Mouse (Mus musculus) embryonic facial prominence, embryonic 14.5 days (tissue): ENCODE measurements around the gene Kansl1. TPM values are rescaled to one million over a fixed set of nuclear protein-coding genes. Genes with fewer than 3 reads are reported as not detected.

Experiments
- ATAC-seq: fragments of 200-750 bp; cut with Nextera tagmentation; 2 replicates; pipeline ENCODE4 v1.8.0; 2017; ENCODE audit warnings: low read depth, moderate number of reproducible peaks, moderate TSS enrichment
- DNase-seq: peaks from one replicate; pipeline ENCODE4 v3.0.0-alpha.2; 2015; ENCODE audit warnings: low spot score
- H3K27ac ChIP-seq: fragments of 300-500 bp; sonication (generic); replicated peaks from 2 replicates; pipeline ENCODE4 v1.5.1; 2014; ENCODE audit warnings: low read depth, mild to moderate bottlenecking, low read length, moderate library complexity
- H3K27me3 ChIP-seq: fragments of 300-500 bp; sonication (generic); replicated peaks from 2 replicates; pipeline ENCODE4 v1.6.1; 2014; ENCODE audit warnings: low read length; ENCODE audit not compliant: control insufficient read depth, insufficient read depth
- H3K36me3 ChIP-seq: fragments of 300-500 bp; sonication (generic); 2 replicates; pipeline ENCODE4 v1.6.1; 2014; ENCODE audit warnings: low read length, mixed read lengths; ENCODE audit not compliant: control insufficient read depth, insufficient read depth
- H3K4me1 ChIP-seq: fragments of 300-500 bp; sonication (generic); 2 replicates; pipeline ENCODE4 v1.6.1; 2014; ENCODE audit warnings: antibody characterized with exemption, low read length; ENCODE audit not compliant: control insufficient read depth, insufficient read depth
- H3K4me2 ChIP-seq: fragments of 300-500 bp; sonication (generic); 2 replicates; pipeline ENCODE4 v1.6.1; 2014; ENCODE audit warnings: low read depth, mild to moderate bottlenecking, low read length, moderate library complexity, mixed read lengths
- H3K4me3 ChIP-seq: fragments of 300-500 bp; sonication (generic); 2 replicates; pipeline ENCODE4 v1.5.1; 2014; ENCODE audit warnings: low read depth, mild to moderate bottlenecking, low read length
- H3K9ac ChIP-seq: fragments of 300-500 bp; sonication (generic); 2 replicates; pipeline ENCODE4 v1.6.1; 2014; ENCODE audit warnings: low read depth, mild to moderate bottlenecking, low read length, moderate library complexity, mixed read lengths
- H3K9me3 ChIP-seq: fragments of 300-500 bp; sonication (generic); 2 replicates; pipeline ENCODE4 v1.6.1; 2016; ENCODE audit warnings: low read length; ENCODE audit not compliant: control insufficient read depth
- WGBS: fragments of 180-500 bp; shearing (Covaris S2); extraction: QIAGEN DNeasy Blood & Tissue Kit; methylation state at CpG from one replicate; pipeline ENCODE4 v1.1.7; 2014; 5-methylcytosine and 5-hydroxymethylcytosine counted together
- polyA plus RNA-seq: library from polyadenylated mRNA; unstranded; fragments of >200 nt; fragmentation: Nextera tagmentation; extraction: Ambion mirVana; gene quantifications from 2 replicates; pipeline ENCODE4 v1.2.1, GENCODE M21; 2014

Gene Kansl1
- polyA plus RNA-seq, 1 experiment from 2014 or later, result 26.0 TPM

DNA sequence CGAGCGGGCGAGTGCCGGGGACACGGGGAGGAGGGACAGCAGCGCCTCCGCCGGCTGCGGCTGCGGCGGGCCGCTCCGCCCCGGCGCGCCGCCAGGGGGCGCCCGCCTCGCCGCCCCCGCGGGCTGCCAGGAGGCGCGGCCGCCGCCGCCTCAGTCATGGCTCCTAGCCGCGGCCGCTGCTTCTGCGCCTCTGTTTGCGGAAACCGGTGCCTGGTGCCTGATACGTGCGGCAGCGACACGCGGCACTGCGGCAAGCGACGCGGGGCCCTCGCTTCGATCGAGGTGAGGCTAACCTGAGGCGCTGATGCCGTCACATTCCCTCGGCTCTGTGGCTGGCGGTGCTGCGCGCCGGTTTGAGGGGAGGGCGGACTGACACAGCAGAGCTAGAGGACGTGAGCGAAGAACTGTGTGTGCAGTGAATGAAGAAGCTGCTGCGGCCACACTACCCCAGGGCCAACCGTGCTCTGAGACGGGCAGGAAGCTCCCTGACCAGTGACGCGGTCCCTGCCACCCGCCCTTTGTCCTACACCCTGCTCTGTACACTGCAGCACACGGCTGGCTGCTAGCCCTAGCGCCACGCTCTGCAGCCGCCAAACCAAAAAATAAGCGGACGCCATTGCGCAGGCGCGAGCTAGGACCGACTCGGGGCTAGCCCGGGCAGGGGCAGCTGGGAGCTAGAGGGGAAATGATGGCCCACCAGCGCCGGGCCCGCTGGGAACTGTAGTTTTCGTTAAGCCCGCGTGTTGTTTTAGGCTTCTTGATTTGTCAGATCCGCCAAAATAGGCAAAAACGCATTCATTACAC is 26.1 kb downstream of the Kansl1 start:
- WGBS, result under 1% methylated on average over 38 of the region's 82 CpGs
- no peaks in the 10 kb centered on the region for H3K9me3 ChIP-seq
- H3K27ac ChIP-seq, result peak overlapping the region; percentile 100
- H3K27me3 ChIP-seq, result no peaks in the 10 kb centered on the region
- peaks cover 17% of the 10 kb centered on the region; the same call in 1 of the 2 replicates for H3K4me1 ChIP-seq
- peak overlapping the region; percentile 80 for H3K4me2 ChIP-seq
- DNase-seq (peak; percentile 97), ATAC-seq (peak; percentile 93)
- H3K9ac ChIP-seq, result peak overlapping the region; percentile 99
- H3K4me3 ChIP-seq, result peak overlapping the region; percentile 88
- no peaks in the 10 kb centered on the region for H3K36me3 ChIP-seq

DNA sequence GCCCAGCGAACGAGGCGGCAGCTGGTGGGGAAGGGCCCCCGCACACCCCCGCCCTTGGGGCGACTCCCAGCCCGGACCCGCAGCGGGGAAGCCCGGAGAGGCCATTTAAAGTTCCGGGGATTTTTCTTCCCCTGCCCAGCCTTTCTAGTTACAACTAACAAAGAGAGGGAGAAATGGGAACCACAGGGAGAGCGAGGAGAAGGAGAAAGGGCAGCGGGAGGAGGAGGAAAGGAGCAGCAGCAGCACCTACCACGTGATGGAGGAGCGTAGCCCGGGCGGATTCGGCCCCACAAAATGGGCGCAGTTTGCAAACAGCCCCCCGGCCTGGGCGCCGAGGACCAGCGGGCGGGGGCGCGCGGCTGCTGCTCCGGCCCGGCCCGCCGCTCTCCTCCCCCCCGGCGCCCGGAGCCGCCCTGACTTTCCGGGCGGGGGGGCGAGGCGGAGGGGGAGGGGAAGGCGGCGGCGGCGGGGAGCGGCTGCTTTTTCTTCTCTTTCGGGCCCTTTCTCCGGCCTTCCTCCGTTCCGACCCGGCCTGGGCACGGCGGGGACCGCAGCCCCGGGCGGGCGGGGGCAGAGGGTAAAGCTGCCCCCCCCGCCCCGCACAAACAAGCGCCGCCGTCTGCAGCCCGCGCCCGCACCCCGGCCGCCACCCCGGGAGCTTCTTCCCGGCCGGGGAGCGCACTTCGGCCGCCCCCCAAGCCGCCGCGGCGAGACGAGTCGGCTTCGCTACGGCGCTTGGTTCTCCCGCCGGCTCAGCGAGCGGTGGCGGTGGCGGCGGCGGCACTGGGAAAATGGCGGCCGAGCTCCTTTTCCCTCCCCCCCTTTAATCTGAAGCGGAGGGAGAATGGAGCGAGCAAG is 27.0 kb downstream of the Kansl1 start:
- ATAC-seq (peak; percentile 55), DNase-seq (peak; percentile 90)
- Histone ChIP-seq H3K4me3 (peak overlapping the region; percentile 88), H3K27ac (peak overlapping the region; percentile 100), H3K4me2 (peak overlapping the region; percentile 80), H3K36me3 (no peaks in the 10 kb centered on the region), H3K4me1 (peaks cover 22% of the 10 kb centered on the region), H3K27me3 (no peaks in the 10 kb centered on the region), H3K9ac (peak overlapping the region; percentile 99), H3K9me3 (no peaks in the 10 kb centered on the region)
- 1% methylated on average over 25 of the region's 92 CpGs for WGBS

DNA sequence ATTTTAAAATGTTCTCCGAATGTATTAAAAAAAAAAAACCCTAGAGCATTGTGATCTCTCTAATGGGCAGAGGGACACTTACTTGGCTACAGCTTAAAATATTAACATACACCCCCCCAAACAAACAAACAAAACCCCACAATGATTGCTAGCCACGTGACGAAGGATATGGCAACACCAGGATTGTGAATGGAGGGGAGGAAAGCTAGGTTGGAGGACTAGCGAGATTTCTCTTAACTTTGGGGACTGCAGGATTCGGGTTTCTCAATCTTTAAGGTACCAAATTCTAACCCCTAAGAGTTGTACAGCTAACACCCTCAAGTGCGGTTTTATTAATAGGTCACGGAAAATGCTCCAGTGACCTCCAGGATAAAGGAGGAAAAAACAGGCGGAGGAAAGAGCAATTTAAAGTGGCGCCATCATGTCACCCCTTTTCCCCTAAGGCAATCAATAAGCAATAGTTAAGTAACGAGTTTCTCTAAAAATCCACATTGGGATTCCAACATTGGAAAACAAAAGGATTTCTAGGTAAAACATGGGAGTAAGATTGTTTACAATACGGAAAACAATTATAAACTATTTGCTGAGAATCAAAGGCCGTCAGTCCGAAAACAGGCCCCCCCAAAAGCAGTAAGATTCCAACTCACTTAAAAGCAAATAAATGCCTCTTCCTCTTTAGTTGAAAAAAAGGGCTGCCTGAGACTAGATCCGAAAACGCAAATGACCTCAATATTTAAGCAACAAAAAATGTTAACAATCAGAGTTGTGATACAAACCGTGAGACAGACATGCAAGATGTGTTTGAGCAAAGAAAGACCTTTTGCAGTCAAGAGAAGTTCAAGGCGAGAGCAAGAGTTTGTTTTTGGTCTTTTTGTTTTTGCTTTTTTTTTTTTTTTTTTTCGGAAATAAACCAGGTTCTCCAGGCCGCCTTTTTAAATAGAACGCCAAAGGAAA is 27.9 kb downstream of the Kansl1 start:
- Histone ChIP-seq H3K4me3 (peak overlapping the region; percentile 88), H3K9ac (peak overlapping the region; percentile 99), H3K36me3 (no peaks in the 10 kb centered on the region), H3K9me3 (no peaks in the 10 kb centered on the region), H3K4me2 (peak overlapping the region; percentile 80), H3K27me3 (no peaks in the 10 kb centered on the region), H3K4me1 (peaks cover 28% of the 10 kb centered on the region), H3K27ac (peak overlapping the region; percentile 100)
- DNase-seq, result peak; percentile 40
- no peak for ATAC-seq
- under 1% methylated on average over 20 of the region's 20 CpGs for WGBS

DNA sequence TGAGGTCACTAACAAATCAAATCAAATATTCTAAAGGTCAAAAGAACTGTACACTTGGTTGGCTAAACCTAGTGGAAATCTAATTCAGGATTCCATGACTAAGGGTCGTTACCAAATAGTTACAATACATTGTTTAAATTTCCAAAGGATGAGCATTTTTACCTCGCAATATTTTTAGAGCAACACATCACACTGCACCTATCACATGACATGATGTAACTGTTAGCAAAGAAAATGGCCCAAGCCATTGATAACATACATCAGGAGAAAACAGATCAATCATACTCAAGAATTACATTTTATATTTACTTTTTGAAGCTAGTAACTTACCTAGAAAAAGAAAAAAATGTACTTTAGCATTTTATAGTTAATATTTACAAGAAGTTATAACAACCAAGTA is 29.0 kb downstream of the Kansl1 start:
- no peaks in the 10 kb centered on the region for H3K9me3 ChIP-seq
- 47% methylated on average over 2 of the region's 2 CpGs for WGBS
- H3K4me3 ChIP-seq, result peak overlapping the region; percentile 88; the same call in 1 of the 2 replicates
- no peak for DNase-seq
- no peaks in the 10 kb centered on the region for H3K36me3 ChIP-seq
- ATAC-seq, result no peak
- no peak overlapping the region for H3K9ac ChIP-seq
- H3K27ac ChIP-seq, result no peak overlapping the region
- H3K4me2 ChIP-seq, result peak overlapping the region; percentile 80
- H3K27me3 ChIP-seq, result no peaks in the 10 kb centered on the region
- peaks cover 37% of the 10 kb centered on the region for H3K4me1 ChIP-seq

DNA sequence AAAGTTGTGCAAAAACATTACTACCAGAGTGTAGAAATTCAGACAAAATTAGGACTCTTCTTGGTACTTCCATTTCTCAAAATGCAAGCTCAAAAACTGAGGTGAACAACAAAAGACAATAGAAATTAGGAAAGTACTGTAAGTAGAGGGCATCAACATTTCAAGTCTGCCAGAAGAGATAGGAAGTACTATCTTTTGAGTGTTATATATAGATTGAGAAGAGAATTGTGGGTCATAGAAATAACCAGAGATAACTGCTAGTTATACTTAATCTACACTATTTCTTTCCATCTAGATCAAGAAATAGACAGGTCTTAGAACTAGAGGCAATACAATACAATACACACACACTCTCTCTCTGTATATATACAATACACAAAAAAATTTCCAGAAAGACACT is 30.2 kb downstream of the Kansl1 start:
- no peak for ATAC-seq
- H3K36me3 ChIP-seq, result no peaks in the 10 kb centered on the region
- no peak for DNase-seq
- no peaks in the 10 kb centered on the region for H3K27me3 ChIP-seq
- H3K9ac ChIP-seq, result no peak overlapping the region
- H3K9me3 ChIP-seq, result no peaks in the 10 kb centered on the region
- H3K4me1 ChIP-seq, result peaks cover 39% of the 10 kb centered on the region
- no peak overlapping the region for H3K4me3 ChIP-seq
- H3K4me2 ChIP-seq, result peak overlapping the region; percentile 23; the same call in 1 of the 2 replicates
- no peak overlapping the region for H3K27ac ChIP-seq

DNA sequence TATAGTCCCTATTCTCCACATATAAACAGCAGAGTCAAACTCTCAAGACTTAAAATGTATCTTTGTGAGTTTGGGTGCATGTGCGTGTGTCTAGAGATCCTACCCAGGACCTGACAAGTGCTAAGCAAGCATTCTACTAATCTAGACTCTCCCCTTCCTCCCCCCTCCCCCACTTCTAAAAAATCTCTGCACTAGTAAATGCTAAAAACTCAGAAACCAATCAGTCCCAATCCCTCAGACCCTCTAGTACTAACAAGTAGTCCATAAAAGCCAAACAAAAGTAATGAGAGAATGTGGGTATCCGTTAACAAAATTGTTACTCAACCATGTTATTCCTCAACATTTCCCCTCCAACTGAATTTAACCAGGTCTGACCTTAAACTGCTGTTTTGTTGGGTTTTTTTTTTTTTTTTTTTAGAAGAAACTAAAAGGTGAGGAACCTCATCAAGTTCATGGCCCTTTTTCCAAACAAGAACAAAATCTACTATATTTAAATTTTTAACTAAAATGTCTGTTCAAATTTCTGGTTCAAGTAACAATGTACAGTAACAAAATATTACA is 32.2 kb downstream of the Kansl1 start:
- no peaks in the 10 kb centered on the region for H3K9me3 ChIP-seq

DNA sequence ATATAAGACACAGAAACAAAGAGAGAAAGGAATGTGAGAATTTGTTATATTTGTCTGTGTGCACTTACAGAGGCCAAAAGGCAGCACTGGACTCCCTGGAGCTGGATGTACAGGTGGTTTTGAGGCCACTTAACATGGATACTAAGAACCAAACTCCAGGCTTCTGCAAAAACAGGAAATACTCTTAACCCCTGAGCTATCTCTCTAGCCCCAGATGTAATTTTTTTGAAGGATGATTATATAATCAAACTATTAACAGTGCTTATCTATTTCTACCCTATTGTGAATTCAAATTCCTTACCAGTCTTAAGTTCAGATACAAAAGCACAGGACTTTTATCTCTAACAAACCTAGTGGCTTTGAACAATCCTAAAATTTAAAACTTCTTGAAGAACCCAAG is 32.9 kb downstream of the Kansl1 start:
- H3K4me3 ChIP-seq, result no peak overlapping the region
- H3K27ac ChIP-seq, result no peak overlapping the region
- H3K4me2 ChIP-seq, result no peak overlapping the region
- ATAC-seq (no peak), DNase-seq (no peak)
- H3K9me3 ChIP-seq, result no peaks in the 10 kb centered on the region
- H3K36me3 ChIP-seq, result no peaks in the 10 kb centered on the region
- no peaks in the 10 kb centered on the region for H3K27me3 ChIP-seq
- no peak overlapping the region for H3K9ac ChIP-seq
- peaks cover 39% of the 10 kb centered on the region for H3K4me1 ChIP-seq

More for the DNA sequence above, 32.2 kb downstream of the Kansl1 start:
- 62% methylated on average over 2 of the region's 2 CpGs for WGBS
- Histone ChIP-seq H3K9ac (no peak overlapping the region), H3K36me3 (no peaks in the 10 kb centered on the region), H3K27me3 (no peaks in the 10 kb centered on the region), H3K4me2 (no peak overlapping the region), H3K4me3 (no peak overlapping the region), H3K27ac (no peak overlapping the region), H3K4me1 (peaks cover 39% of the 10 kb centered on the region)
- no peak for DNase-seq
- no peak for ATAC-seq

DNA sequence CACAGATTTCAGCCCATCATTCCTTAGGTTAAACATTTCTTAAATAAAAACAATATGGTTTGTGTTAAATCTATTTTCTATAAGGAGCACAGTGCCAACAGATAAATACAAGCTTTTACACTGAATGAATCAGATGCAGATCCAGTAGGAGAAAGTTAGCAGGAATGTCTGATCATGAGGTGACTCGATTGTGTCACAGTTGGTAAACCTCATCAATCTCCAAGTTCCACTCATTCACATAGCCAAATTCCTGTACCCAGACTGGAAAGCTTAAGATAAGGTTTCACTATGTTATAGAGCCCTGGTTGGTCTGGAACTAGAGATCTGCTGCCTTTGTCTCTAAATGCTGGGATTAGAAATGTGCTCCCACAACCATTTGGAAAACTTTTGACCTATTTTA is 33.5 kb downstream of the Kansl1 start:
- H3K4me3 ChIP-seq, result no peak overlapping the region
- H3K9me3 ChIP-seq, result no peaks in the 10 kb centered on the region
- peaks cover 39% of the 10 kb centered on the region for H3K4me1 ChIP-seq
- ATAC-seq (no peak), DNase-seq (no peak)
- H3K27ac ChIP-seq, result no peak overlapping the region
- no peaks in the 10 kb centered on the region for H3K27me3 ChIP-seq
- H3K9ac ChIP-seq, result no peak overlapping the region
- H3K4me2 ChIP-seq, result no peak overlapping the region
- H3K36me3 ChIP-seq, result no peaks in the 10 kb centered on the region
- WGBS, result 51% methylated on average over 1 of the region's 1 CpGs
